Mouse (Mus musculus): ENCODE data around the gene Olfr281. TPM values are rescaled to one million over a fixed set of nuclear protein-coding genes. Genes with fewer than 3 reads are reported as not detected.
"Not testable (repeated sequence)": the region's sequence is repeated elsewhere in the genome, so short reads cannot be mapped to it uniquely, and the experiment has no call there.

Gene Olfr281
- total RNA-seq (2012; rRNA removed): not detected in 2 replicates

GRCm38 (mm10) chr15:98452288-98452687, at the start of gene Olfr281:
Gene Olfr281 (plus strand): TSS chr15:98452588.
- no peak within 1 kb of the TSS for H3K9ac ChIP-seq (ENCODE audit: insufficient read depth, low read depth, low read length, poor library complexity, severe bottlenecking)
- no peaks in the 10 kb centered on the region for H3K9me3 ChIP-seq (ENCODE audit: control insufficient read depth, insufficient read depth, low read depth, low read length)
- in situ Hi-C loops (cut with MboI; ENCODE audit: low sequenced_read_pairs in 2 of 2, unreplicated experiment in 2 of 2): no loop called here
- H3K4me3 ChIP-seq (ENCODE audit: insufficient read depth in 1 of 2, low read depth in 1 of 2, low read length in 2 of 2, poor library complexity in 1 of 2, severe bottlenecking in 1 of 2): no peak within 1 kb of the TSS
- no peaks in the 10 kb centered on the region for H3K36me3 ChIP-seq (ENCODE audit: control insufficient read depth, insufficient read depth, low read length, poor library complexity, severe bottlenecking)
- no peaks in the 10 kb centered on the region for H3K4me1 ChIP-seq (ENCODE audit: control insufficient read depth in 2 of 2, insufficient read depth in 2 of 2, low read length in 2 of 2, poor library complexity in 1 of 2)
- no peak within 1 kb of the TSS for H3K27ac ChIP-seq (ENCODE audit: insufficient read depth, low read depth, low read length, poor library complexity, severe bottlenecking)
- no peak for DNase-seq (ENCODE audit: low read depth, low spot score)
- no peak for TF ChIP-seq MAFK (IDR thresholded peaks at IDR 0.05; ENCODE audit: insufficient read depth, low read depth, low read length)
- TF ChIP-seq ZNF384 (IDR thresholded peaks at IDR 0.05; ENCODE audit: low read depth, low read length): no peak
- no peak for TF ChIP-seq CHD2 (IDR thresholded peaks at IDR 0.05; ENCODE audit: low read depth, low read length)
- TF ChIP-seq HCFC1 (IDR thresholded peaks at IDR 0.05; ENCODE audit: borderline replicate concordance, insufficient read depth, low read length): no peak
- TF ChIP-seq ZC3H11A (IDR thresholded peaks at IDR 0.05; ENCODE audit: borderline replicate concordance, low read depth, low read length): no peak

GRCm38 (mm10) chr15:98408406-98409060, 43.9 kb upstream of the Olfr281 start:
- Histone ChIP-seq H3K9me3 (ENCODE audit: control insufficient read depth, insufficient read depth, low read depth, low read length) (no peaks in the 10 kb centered on the region), H3K9ac (ENCODE audit: insufficient read depth, low read depth, low read length, poor library complexity, severe bottlenecking) (no peak overlapping the region), H3K36me3 (ENCODE audit: control insufficient read depth, insufficient read depth, low read length, poor library complexity, severe bottlenecking) (no peaks in the 10 kb centered on the region), H3K4me1 (ENCODE audit: control insufficient read depth in 2 of 2, insufficient read depth in 2 of 2, low read length in 2 of 2, poor library complexity in 1 of 2) (no peaks in the 10 kb centered on the region), H3K27ac (ENCODE audit: insufficient read depth, low read depth, low read length, poor library complexity, severe bottlenecking) (no peak overlapping the region), H3K4me3 (ENCODE audit: insufficient read depth in 1 of 2, low read depth in 1 of 2, low read length in 2 of 2, poor library complexity in 1 of 2, severe bottlenecking in 1 of 2) (no peak overlapping the region)
- no peak for DNase-seq (ENCODE audit: low read depth, low spot score)
- in situ Hi-C loops (cut with MboI; ENCODE audit: low sequenced_read_pairs in 2 of 2, unreplicated experiment in 2 of 2): no loop called here
- TF ChIP-seq MAFK (IDR thresholded peaks at IDR 0.05; ENCODE audit: insufficient read depth, low read depth, low read length) (no peak), ZNF384 (IDR thresholded peaks at IDR 0.05; ENCODE audit: low read depth, low read length) (no peak), CHD2 (IDR thresholded peaks at IDR 0.05; ENCODE audit: low read depth, low read length) (no peak), ZC3H11A (IDR thresholded peaks at IDR 0.05; ENCODE audit: borderline replicate concordance, low read depth, low read length) (no peak), HCFC1 (IDR thresholded peaks at IDR 0.05; ENCODE audit: borderline replicate concordance, insufficient read depth, low read length) (no peak)

- Histone ChIP-seq H3K4me1 (ENCODE audit: control insufficient read depth in 2 of 2, insufficient read depth in 2 of 2, low read length in 2 of 2, poor library complexity in 1 of 2) (no peaks in the 10 kb centered on the region), H3K27ac (ENCODE audit: insufficient read depth, low read depth, low read length, poor library complexity, severe bottlenecking) (no peak overlapping the region), H3K9ac (ENCODE audit: insufficient read depth, low read depth, low read length, poor library complexity, severe bottlenecking) (no peak overlapping the region), H3K9me3 (ENCODE audit: control insufficient read depth, insufficient read depth, low read depth, low read length) (no peaks in the 10 kb centered on the region), H3K36me3 (ENCODE audit: control insufficient read depth, insufficient read depth, low read length, poor library complexity, severe bottlenecking) (no peaks in the 10 kb centered on the region), H3K4me3 (ENCODE audit: insufficient read depth in 1 of 2, low read depth in 1 of 2, low read length in 2 of 2, poor library complexity in 1 of 2, severe bottlenecking in 1 of 2) (no peak overlapping the region)
- DNase-seq (ENCODE audit: low read depth, low spot score): no peak
- in situ Hi-C loops (cut with MboI; ENCODE audit: low sequenced_read_pairs in 2 of 2, unreplicated experiment in 2 of 2): no loop called here
- TF ChIP-seq CHD2 (IDR thresholded peaks at IDR 0.05; ENCODE audit: low read depth, low read length) (no peak), HCFC1 (IDR thresholded peaks at IDR 0.05; ENCODE audit: borderline replicate concordance, insufficient read depth, low read length) (no peak), MAFK (IDR thresholded peaks at IDR 0.05; ENCODE audit: insufficient read depth, low read depth, low read length) (no peak), ZNF384 (IDR thresholded peaks at IDR 0.05; ENCODE audit: low read depth, low read length) (no peak), ZC3H11A (IDR thresholded peaks at IDR 0.05; ENCODE audit: borderline replicate concordance, low read depth, low read length) (no peak)
These were observed 42.8 kb upstream of the Olfr281 start for GRCm38 (mm10) chr15:98409635-98410034.

DNA sequence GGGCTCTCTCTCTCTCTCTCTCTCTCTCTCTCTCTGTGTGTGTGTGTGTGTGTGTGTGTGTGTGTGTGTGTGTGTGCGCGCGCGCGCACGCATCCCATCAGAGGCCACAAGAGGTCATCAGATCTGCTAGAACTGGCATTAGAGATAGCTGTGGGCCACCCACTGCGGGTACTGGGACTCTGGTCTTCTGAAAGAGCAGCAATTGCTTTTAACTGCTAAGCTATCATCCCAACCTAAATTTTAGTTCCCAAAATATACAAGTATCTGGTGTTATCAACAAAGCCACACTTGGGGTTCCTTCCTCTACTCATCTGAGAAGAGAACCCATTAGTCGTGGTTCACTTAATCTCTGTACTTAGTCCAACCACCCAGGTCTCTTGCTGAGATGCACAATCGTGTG, 42.1 kb upstream of the Olfr281 start:
- in situ Hi-C loops (cut with MboI; ENCODE audit: low sequenced_read_pairs in 2 of 2, unreplicated experiment in 2 of 2): no loop called here
- H3K9me3 ChIP-seq (ENCODE audit: control insufficient read depth, insufficient read depth, low read depth, low read length): no peaks in the 10 kb centered on the region
- H3K27ac ChIP-seq (ENCODE audit: insufficient read depth, low read depth, low read length, poor library complexity, severe bottlenecking): no peak overlapping the region
- TF ChIP-seq ZNF384 (IDR thresholded peaks at IDR 0.05; ENCODE audit: low read depth, low read length): no peak
- no peak for TF ChIP-seq MAFK (IDR thresholded peaks at IDR 0.05; ENCODE audit: insufficient read depth, low read depth, low read length)
- TF ChIP-seq HCFC1 (IDR thresholded peaks at IDR 0.05; ENCODE audit: borderline replicate concordance, insufficient read depth, low read length): no peak
- no peak overlapping the region for H3K4me3 ChIP-seq (ENCODE audit: insufficient read depth in 1 of 2, low read depth in 1 of 2, low read length in 2 of 2, poor library complexity in 1 of 2, severe bottlenecking in 1 of 2)
- no peaks in the 10 kb centered on the region for H3K4me1 ChIP-seq (ENCODE audit: control insufficient read depth in 2 of 2, insufficient read depth in 2 of 2, low read length in 2 of 2, poor library complexity in 1 of 2)
- no peaks in the 10 kb centered on the region for H3K36me3 ChIP-seq (ENCODE audit: control insufficient read depth, insufficient read depth, low read length, poor library complexity, severe bottlenecking)
- H3K9ac ChIP-seq (ENCODE audit: insufficient read depth, low read depth, low read length, poor library complexity, severe bottlenecking): no peak overlapping the region
- no peak for DNase-seq (ENCODE audit: low read depth, low spot score)

GRCm38 (mm10) chr15:98415996-98416395, 36.4 kb upstream of the Olfr281 start:
- Histone ChIP-seq H3K36me3 (ENCODE audit: control insufficient read depth, insufficient read depth, low read length, poor library complexity, severe bottlenecking) (no peaks in the 10 kb centered on the region), H3K4me3 (ENCODE audit: insufficient read depth in 1 of 2, low read depth in 1 of 2, low read length in 2 of 2, poor library complexity in 1 of 2, severe bottlenecking in 1 of 2) (no peak overlapping the region), H3K9ac (ENCODE audit: insufficient read depth, low read depth, low read length, poor library complexity, severe bottlenecking) (no peak overlapping the region), H3K9me3 (ENCODE audit: control insufficient read depth, insufficient read depth, low read depth, low read length) (no peaks in the 10 kb centered on the region), H3K27ac (ENCODE audit: insufficient read depth, low read depth, low read length, poor library complexity, severe bottlenecking) (no peak overlapping the region), H3K4me1 (ENCODE audit: control insufficient read depth in 2 of 2, insufficient read depth in 2 of 2, low read length in 2 of 2, poor library complexity in 1 of 2) (no peaks in the 10 kb centered on the region)
- TF ChIP-seq ZC3H11A (IDR thresholded peaks at IDR 0.05; ENCODE audit: borderline replicate concordance, low read depth, low read length): no peak
- no peak for TF ChIP-seq ZNF384 (IDR thresholded peaks at IDR 0.05; ENCODE audit: low read depth, low read length)
- no peak for TF ChIP-seq MAFK (IDR thresholded peaks at IDR 0.05; ENCODE audit: insufficient read depth, low read depth, low read length)
- TF ChIP-seq CHD2 (IDR thresholded peaks at IDR 0.05; ENCODE audit: low read depth, low read length): no peak
- TF ChIP-seq HCFC1 (IDR thresholded peaks at IDR 0.05; ENCODE audit: borderline replicate concordance, insufficient read depth, low read length): no peak
- no peak for DNase-seq (ENCODE audit: low read depth, low spot score)
- in situ Hi-C loops (cut with MboI; ENCODE audit: low sequenced_read_pairs in 2 of 2, unreplicated experiment in 2 of 2): no loop called here

- H3K9me3 ChIP-seq (ENCODE audit: control insufficient read depth, insufficient read depth, low read depth, low read length); DNase-seq (ENCODE audit: low read depth, low spot score); H3K27ac ChIP-seq (ENCODE audit: insufficient read depth, low read depth, low read length, poor library complexity, severe bottlenecking); H3K36me3 ChIP-seq (ENCODE audit: control insufficient read depth, insufficient read depth, low read length, poor library complexity, severe bottlenecking); H3K9ac ChIP-seq (ENCODE audit: insufficient read depth, low read depth, low read length, poor library complexity, severe bottlenecking); H3K4me1 ChIP-seq (ENCODE audit: control insufficient read depth in 2 of 2, insufficient read depth in 2 of 2, low read length in 2 of 2, poor library complexity in 1 of 2); H3K4me3 ChIP-seq (ENCODE audit: insufficient read depth in 1 of 2, low read depth in 1 of 2, low read length in 2 of 2, poor library complexity in 1 of 2, severe bottlenecking in 1 of 2); in situ Hi-C loops (cut with MboI; ENCODE audit: low sequenced_read_pairs in 2 of 2, unreplicated experiment in 2 of 2): not testable (repeated sequence)
These were observed 35.6 kb upstream of the Olfr281 start for GRCm38 (mm10) chr15:98416802-98417201.

Measured in ES-E14 (cell line).